Mouse (Mus musculus): ENCODE data around the gene Tatdn2. TPM values are rescaled to one million over a fixed set of nuclear protein-coding genes. Genes with fewer than 3 reads are reported as not detected.

Tatdn2 gene
- 23.7 and 28.2 TPM in 2 replicates for polyA plus RNA-seq (2012; rRNA removed)

DNA sequence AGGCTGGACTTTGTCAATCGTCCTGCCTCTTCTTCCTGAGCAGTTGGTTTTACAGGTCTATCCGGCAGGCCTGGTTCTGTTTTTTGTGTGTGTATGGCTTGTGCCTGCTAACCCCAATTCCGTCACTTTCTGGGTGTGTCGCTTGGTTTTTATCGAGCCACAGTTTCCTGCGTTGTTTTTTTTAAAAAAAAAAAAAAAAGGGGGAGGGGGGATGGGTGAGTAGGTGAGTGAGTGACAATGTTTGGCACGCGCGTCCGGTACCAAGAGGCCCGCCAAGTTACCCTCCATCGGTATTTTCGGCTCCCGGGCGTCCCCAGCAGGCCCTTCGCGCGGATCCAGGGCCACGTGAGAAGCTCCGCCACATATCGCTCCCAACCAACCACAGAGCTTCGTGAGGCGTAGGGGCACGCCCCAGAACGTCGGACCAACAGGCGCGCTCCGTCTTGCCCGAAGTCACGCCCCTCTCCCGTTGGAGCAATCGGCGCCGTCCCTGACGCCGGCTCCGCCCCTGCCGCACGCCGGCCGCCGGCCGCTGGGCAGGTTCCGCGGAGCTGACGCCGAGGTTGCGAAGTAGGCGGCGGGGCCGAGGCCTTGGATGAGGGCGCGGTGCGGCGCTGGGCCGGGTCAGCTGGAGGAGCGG is at the start of gene Tatdn2:
TSS of gene Tatdn2 (plus strand) at position 469 of the 640 bp plus-strand sequence.

DNA sequence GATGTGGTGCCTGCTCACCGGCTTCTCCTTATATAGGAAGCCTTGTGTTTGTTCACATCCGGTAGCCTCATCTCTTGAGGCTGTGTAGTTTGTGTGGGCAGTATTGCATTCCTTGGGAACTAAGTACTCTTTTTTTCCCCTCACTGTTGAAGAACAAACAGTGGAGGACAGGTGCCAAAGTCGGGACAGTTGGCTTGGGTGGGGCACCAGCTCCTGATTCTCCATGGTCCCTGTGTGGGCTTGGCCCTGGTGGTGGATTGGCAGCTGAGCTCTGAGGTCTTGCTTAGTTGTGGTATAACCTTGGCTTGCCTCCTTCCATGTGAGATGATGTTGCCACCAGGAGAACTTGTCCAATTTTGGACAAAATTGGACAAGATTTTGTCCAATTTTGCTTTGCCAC is 23.0 kb downstream of the Tatdn2 start, which contains the start of gene Ghrl:
TSS of gene Ghrl (minus strand) at position 3 of the 400 bp plus-strand sequence.

DNA sequence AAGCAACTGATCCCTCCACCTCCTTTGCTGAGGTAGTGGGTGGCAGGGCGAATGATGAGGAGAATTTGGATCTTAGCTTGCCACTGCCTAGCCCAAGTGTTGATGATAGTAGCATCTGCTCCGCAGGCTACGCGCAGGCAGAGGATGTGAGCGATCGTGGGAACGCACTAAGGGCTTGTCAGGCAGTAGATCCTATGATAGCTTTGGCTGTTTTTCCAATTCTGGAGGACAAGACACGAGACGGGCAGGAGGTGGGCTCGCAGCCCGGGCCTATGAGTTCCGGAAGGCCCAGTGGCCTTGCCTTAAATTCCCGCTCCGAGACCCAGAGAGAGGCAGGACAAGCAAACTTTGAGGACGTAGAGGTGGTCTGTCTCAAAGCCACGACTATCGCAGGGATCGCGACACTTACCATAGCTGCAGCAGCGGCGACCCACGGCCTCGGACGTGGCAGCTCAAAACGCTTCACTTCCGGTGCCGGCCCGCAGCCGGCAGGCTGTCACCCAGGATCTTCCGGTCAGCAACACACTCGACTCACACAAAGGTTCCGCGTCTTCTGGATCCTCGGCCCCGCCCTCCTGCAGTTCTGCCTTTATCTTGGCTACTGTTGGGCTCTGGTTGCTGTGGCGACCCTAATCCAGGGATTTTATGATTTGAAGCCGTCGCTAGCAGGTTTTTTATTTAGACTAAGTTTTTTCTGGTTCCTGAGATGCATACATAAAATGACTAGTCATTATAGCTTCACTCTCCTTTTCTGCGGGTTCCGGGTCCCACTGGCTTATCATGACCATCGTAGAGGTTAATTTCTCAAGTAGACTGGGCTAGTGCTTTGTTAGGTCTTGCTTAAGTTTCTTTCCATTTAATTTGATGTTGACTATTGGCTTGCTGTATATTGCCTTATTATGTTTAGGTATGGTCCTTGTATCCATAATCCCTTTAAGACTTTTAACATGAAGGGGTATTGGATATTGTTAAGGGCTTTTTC is 43.7 kb downstream of the Tatdn2 start, which contains the start of gene Sec13:
TSS of gene Sec13 (minus strand) at position 508 of the 982 bp plus-strand sequence.

Other genes with a start within 250 kb of the Tatdn2 start
- gene Il17re, start 238.6 kb upstream of the Tatdn2 start, polyA plus RNA-seq (2012; rRNA removed) = 0.66 and 1.4 TPM in 2 replicates
- gene Il17rc, start 225.6 kb upstream of the Tatdn2 start, polyA plus RNA-seq (2012; rRNA removed) = 2.8 and 3.6 TPM in 2 replicates
- gene Creld1, start 213.8 kb upstream of the Tatdn2 start, polyA plus RNA-seq (2012; rRNA removed) = 21.3 and 43.5 TPM in 2 replicates
- 1.3 and 1.7 TPM in 2 replicates for gene Prrt3, start 195.1 kb upstream of the Tatdn2 start, polyA plus RNA-seq (2012; rRNA removed)
- gene Emc3, start 165.4 kb upstream of the Tatdn2 start, polyA plus RNA-seq (2012; rRNA removed) = 27.6 and 47.2 TPM in 2 replicates
- 16.9 and 20.6 TPM in 2 replicates for gene Fancd2, start 165.4 kb upstream of the Tatdn2 start, polyA plus RNA-seq (2012; rRNA removed)
- 0.07 TPM in 1 of 2 replicates, not detected in the other for gene Fancd2os, start 96.3 kb upstream of the Tatdn2 start, polyA plus RNA-seq (2012; rRNA removed)
- gene Brk1, start 92.3 kb upstream of the Tatdn2 start, polyA plus RNA-seq (2012; rRNA removed) = 189 and 208 TPM in 2 replicates
- 33.9 and 52.3 TPM in 2 replicates for gene Vhl, start 73.1 kb upstream of the Tatdn2 start, polyA plus RNA-seq (2012; rRNA removed)
- gene Irak2, start 58.6 kb upstream of the Tatdn2 start, polyA plus RNA-seq (2012; rRNA removed) = 6.1 and 10.3 TPM in 2 replicates
- 0.62 and 0.71 TPM in 2 replicates for gene Ghrl, start 22.8 kb downstream of the Tatdn2 start, polyA plus RNA-seq (2012; rRNA removed)
- gene Sec13, start 43.7 kb downstream of the Tatdn2 start, polyA plus RNA-seq (2012; rRNA removed) = 136 and 247 TPM in 2 replicates

Measured in central nervous system, embryonic 11.5 days (tissue).